ENCODE assay signal across 25 mouse cellular contexts in the genomic region with DNA sequence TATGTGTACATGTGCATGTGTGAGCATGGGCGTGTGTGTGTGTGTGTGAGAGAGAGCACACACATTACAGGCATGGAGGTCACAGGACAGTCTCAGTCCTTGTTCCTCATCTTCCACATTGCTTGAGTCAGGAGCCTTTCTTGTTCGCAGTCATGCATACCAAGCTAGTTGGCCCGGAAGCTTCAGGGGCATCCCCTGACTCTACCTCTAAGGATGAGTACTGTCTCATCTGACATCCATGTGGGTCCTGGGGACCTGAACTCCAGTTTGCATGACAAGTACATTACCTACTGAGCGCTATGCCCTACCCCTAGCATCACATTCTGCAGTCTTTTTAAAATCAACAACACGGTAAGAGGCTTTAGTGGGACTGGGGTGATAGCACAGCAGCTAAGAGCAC.
DNase-seq lines count a peak whose midpoint lies in the region; ATAC-seq lines count a peak whose summit lies in the region.
"Had no signal": no experiment of that assay in that cellular context is flagged by ENCODE, and none has a peak within 500 bp of the region (broad histone marks: within the 10 kb centered on the region; RNA-seq: fewer than 3 reads in every experiment).

No protein-coding gene starts in this region.

- no peak overlapping the region for H3K27ac ChIP-seq in intestine, embryonic 14.5 days (ENCODE audit: low read depth)
- H3K27ac ChIP-seq in intestine, embryonic 16.5 days (ENCODE audit: low read length), result no peak overlapping the region
- no peak overlapping the region for H3K27ac ChIP-seq in limb, embryonic 11.5 days (replicated peaks; ENCODE audit: low read depth, low read length)
- H3K27ac ChIP-seq: forebrain, embryonic 10.5 days; forebrain, embryonic 13.5 days; hindbrain, embryonic 10.5 days; hindbrain, embryonic 13.5 days had no signal

- H3K36me3 ChIP-seq in intestine, embryonic 14.5 days (ENCODE audit: control insufficient read depth, insufficient read depth, low read length), result no peaks in the 10 kb centered on the region
- H3K36me3 ChIP-seq in intestine, embryonic 16.5 days (ENCODE audit: control insufficient read depth, insufficient read depth, low read length), result no peaks in the 10 kb centered on the region
- H3K36me3 ChIP-seq in megakaryocyte, embryonic 14.5 days (replicated peaks; ENCODE audit: low read length), result no peaks in the 10 kb centered on the region
- no peaks in the 10 kb centered on the region for H3K36me3 ChIP-seq in limb, embryonic 11.5 days (ENCODE audit: control insufficient read depth, insufficient read depth, low read length)
- H3K36me3 ChIP-seq: forebrain, embryonic 10.5 days; hindbrain, embryonic 10.5 days; hindbrain, embryonic 13.5 days had no signal

- H3K4me1 ChIP-seq in intestine, embryonic 14.5 days (replicated peaks; ENCODE audit: control insufficient read depth, insufficient read depth, low read length), result no peaks in the 10 kb centered on the region
- H3K4me1 ChIP-seq in intestine, embryonic 16.5 days (ENCODE audit: control insufficient read depth, insufficient read depth, low read length), result no peaks in the 10 kb centered on the region
- H3K4me1 ChIP-seq in megakaryocyte, embryonic 14.5 days, result no peaks in the 10 kb centered on the region
- H3K4me1 ChIP-seq in limb, embryonic 11.5 days (ENCODE audit: control insufficient read depth, insufficient read depth, low read length), result no peaks in the 10 kb centered on the region
- H3K4me1 ChIP-seq: forebrain, embryonic 13.5 days; hindbrain, embryonic 10.5 days; hindbrain, embryonic 13.5 days had no signal

- DNase-seq in intestine, embryonic 14.5 days (ENCODE audit: low spot score), result peak; percentile 33
- peak; percentile 8 to 17 for DNase-seq in urinary bladder, postnatal 4 days (ENCODE audit: low spot score in 2 of 2)
- DNase-seq in urinary bladder, postnatal 36 days (ENCODE audit: low spot score in 2 of 2), result no peak
- peak; percentile 16 for DNase-seq in limb, embryonic 11.5 days (ENCODE audit: low spot score)
- no peak for DNase-seq in thymus, postnatal 14 days
- DNase-seq: adrenal gland, adult 2 months; adrenal gland, postnatal 14 days; B cell, adult 2 months; cerebellum, adult 11 months; cerebellum, adult 2 months; cerebellum, adult 9-11 months; cerebellum, postnatal 36 days; embryo, embryonic 11 days; gastrocnemius, postnatal 10 days; gastrocnemius, postnatal 36 days had no signal

- no peak for ATAC-seq in intestine, embryonic 14.5 days (replicated peaks; ENCODE audit: low FRiP score, low TSS enrichment, low read depth)
- ATAC-seq in intestine, embryonic 16.5 days, result no peak
- no peak for ATAC-seq in megakaryocyte, adult 5-6 weeks (ENCODE audit: poor library complexity, severe bottlenecking)
- no peak for ATAC-seq in limb, embryonic 11.5 days (ENCODE audit: insufficient number of reproducible peaks, low FRiP score, low TSS enrichment, low read depth)
- ATAC-seq: forebrain, embryonic 13.5 days; forebrain, embryonic 16.5 days; hindbrain, embryonic 16.5 days had no signal

- 0 out of 2 replicates have a peak, but pooled peaks cover 3% of the 10 kb centered on the region for H3K27me3 ChIP-seq in intestine, embryonic 14.5 days (replicated peaks; ENCODE audit: control insufficient read depth, insufficient read depth, low read length)
- no peaks in the 10 kb centered on the region for H3K27me3 ChIP-seq in intestine, embryonic 16.5 days (replicated peaks; ENCODE audit: control insufficient read depth, insufficient read depth, low read length)
- H3K27me3 ChIP-seq in megakaryocyte, embryonic 14.5 days (replicated peaks), result no peaks in the 10 kb centered on the region
- H3K27me3 ChIP-seq in limb, embryonic 11.5 days (ENCODE audit: control insufficient read depth, insufficient read depth, low read length), result no peaks in the 10 kb centered on the region
- H3K27me3 ChIP-seq: forebrain, embryonic 13.5 days had no signal

- no peak overlapping the region for H3K4me2 ChIP-seq in intestine, embryonic 14.5 days (ENCODE audit: low read length)
- no peak overlapping the region for H3K4me2 ChIP-seq in intestine, embryonic 16.5 days (ENCODE audit: low read depth, low read length)
- no peak overlapping the region for H3K4me2 ChIP-seq in limb, embryonic 11.5 days (ENCODE audit: low read depth, severe bottlenecking)
- H3K4me2 ChIP-seq: forebrain, embryonic 13.5 days; heart, embryonic 11.5 days; hindbrain, embryonic 13.5 days had no signal

- H3K4me3 ChIP-seq in intestine, embryonic 14.5 days (ENCODE audit: low read depth, low read length), result no peak overlapping the region
- no peak overlapping the region for H3K4me3 ChIP-seq in intestine, embryonic 16.5 days (ENCODE audit: low read length)
- peak overlapping the region; percentile 46 for H3K4me3 ChIP-seq in megakaryocyte, embryonic 14.5 days (replicated peaks)
- H3K4me3 ChIP-seq in limb, embryonic 11.5 days (ENCODE audit: low read depth, low read length), result no peak overlapping the region
- H3K4me3 ChIP-seq: forebrain, embryonic 10.5 days; forebrain, embryonic 13.5 days; hindbrain, embryonic 10.5 days; hindbrain, embryonic 13.5 days had no signal

- 91% methylated on average over 5 of the region's 5 CpGs for WGBS in intestine, embryonic 14.5 days
- 87% methylated on average over 5 of the region's 5 CpGs for WGBS in intestine, embryonic 16.5 days
- WGBS in limb, embryonic 11.5 days, result 91% methylated on average over 5 of the region's 5 CpGs

- no peak overlapping the region for H3K9ac ChIP-seq in intestine, embryonic 14.5 days (ENCODE audit: low read length)
- no peak overlapping the region for H3K9ac ChIP-seq in intestine, embryonic 16.5 days (ENCODE audit: low read depth, low read length)
- no peak overlapping the region for H3K9ac ChIP-seq in limb, embryonic 11.5 days (ENCODE audit: low read length)
- H3K9ac ChIP-seq: forebrain, embryonic 13.5 days; hindbrain, embryonic 13.5 days had no signal

- H3K9me3 ChIP-seq in intestine, embryonic 14.5 days (ENCODE audit: control insufficient read depth, low read length), result no peaks in the 10 kb centered on the region
- H3K9me3 ChIP-seq in intestine, embryonic 16.5 days (ENCODE audit: control insufficient read depth, low read length), result no peaks in the 10 kb centered on the region
- H3K9me3 ChIP-seq in megakaryocyte, embryonic 14.5 days, result no peaks in the 10 kb centered on the region
- no peaks in the 10 kb centered on the region for H3K9me3 ChIP-seq in limb, embryonic 11.5 days (ENCODE audit: control insufficient read depth, low read length)
- H3K9me3 ChIP-seq: forebrain, embryonic 10.5 days; forebrain, embryonic 13.5 days; hindbrain, embryonic 10.5 days; hindbrain, embryonic 13.5 days had no signal

Comparison
In these comparisons a context has a peak if more than half of its experiments do, and no peak if none do; other contexts are left out.
1. DNase-seq: peak in intestine, embryonic 14.5 days (single experiment), urinary bladder, postnatal 4 days (2 of 2) and limb, embryonic 11.5 days (single experiment); none in urinary bladder, postnatal 36 days (0 of 2) and thymus, postnatal 14 days (single experiment).